ENCODE assay signal across 12 mouse cellular contexts in genomic region chr7:110163024-110163423, GRCm38 (mm10). TPM values are rescaled to one million over a fixed set of nuclear protein-coding genes. Genes with fewer than 3 reads are reported as not detected.
DNase-seq lines count a peak whose midpoint lies in the region; ATAC-seq and TF ChIP-seq lines count a peak whose summit lies in the region.
"Had no signal": no experiment of that assay in that cellular context is flagged by ENCODE, and none has a peak within 500 bp of the region (broad histone marks: within the 10 kb centered on the region; RNA-seq: fewer than 3 reads in every experiment).

No protein-coding gene starts in this region.

- WGBS in heart, embryonic 13.5 days = 91% methylated on average over 6 of the region's 6 CpGs
- WGBS in liver, embryonic 11.5 days = 89% methylated on average over 6 of the region's 6 CpGs
- WGBS in liver, embryonic 14.5 days (ENCODE audit: insufficient replicate concordance) = 79% methylated on average over 6 of the region's 6 CpGs

- no peak overlapping the region for H3K9ac ChIP-seq in heart, embryonic 13.5 days
- H3K9ac ChIP-seq in liver, embryonic 11.5 days (ENCODE audit: low read depth, low read length) = no peak overlapping the region
- H3K9ac ChIP-seq in liver, embryonic 14.5 days (replicated peaks) = no peak overlapping the region
- H3K9ac ChIP-seq: lung, embryonic 15.5 days had no signal

- POLR2A ChIA-PET in Patski (lab: Charles Lee) = interaction anchor here (0.6 to 1.5 kb wide), 2 partner anchors 102 to 109 kb away, joined by 3 read pairs; partner anchors contain the start of gene Zfp143

- H3K4me3 ChIP-seq in heart, embryonic 13.5 days = no peak overlapping the region
- H3K4me3 ChIP-seq in liver, embryonic 11.5 days (ENCODE audit: low read depth, low read length) = no peak overlapping the region
- no peak overlapping the region for H3K4me3 ChIP-seq in liver, embryonic 14.5 days (ENCODE audit: insufficient read depth in 1 of 2, low read depth in 2 of 2, low read length in 2 of 2)
- H3K4me3 ChIP-seq: lung, embryonic 15.5 days had no signal

- peak; percentile 42 for TF ChIP-seq CTCF in Patski (IDR thresholded peaks at IDR 0.05)
- TF ChIP-seq CTCF in liver, embryonic 14.5 days (IDR thresholded peaks at IDR 0.05; ENCODE audit: low read depth) = 0 out of 2 replicates have a peak, but pooled peaks have one; percentile 26

- no peak for ATAC-seq in heart, embryonic 13.5 days (ENCODE audit: extremely low read depth, insufficient number of reproducible peaks, low FRiP score, low TSS enrichment)
- ATAC-seq in liver, embryonic 11.5 days (replicated peaks; ENCODE audit: low FRiP score) = no peak
- ATAC-seq in Patski = no peak
- ATAC-seq in liver, embryonic 14.5 days (ENCODE audit: insufficient read depth) = no peak
- ATAC-seq: forebrain, embryonic 16.5 days had no signal

- DNase-seq in heart, adult 9 months (ENCODE audit: low spot score in 2 of 2) = no peak
- DNase-seq in liver = peak; percentile 18
- DNase-seq in liver, embryonic 11.5 days (ENCODE audit: low spot score) = no peak
- no peak for DNase-seq in Patski (ENCODE audit: low read depth, low spot score)
- no peak for DNase-seq in liver, embryonic 14.5 days (ENCODE audit: low read depth in 3 of 3, low spot score in 3 of 3)
- no peak for DNase-seq in spleen, postnatal 4 days (ENCODE audit: low spot score in 2 of 2)
- no peak for DNase-seq in ovary, postnatal 10 days (ENCODE audit: low spot score)
- DNase-seq: embryo, embryonic 11 days; right cerebral cortex, postnatal 25 days had no signal

- in situ Hi-C loops in Patski (cut with MboI; ENCODE audit: low pct_unique_long_range_greater_than_20kb) = loop anchor here (5.0 to 10.0 kb wide), 2 partner anchors 71 to 272 kb away; no protein-coding TSS in a partner anchor

- H3K4me2 ChIP-seq in heart, embryonic 13.5 days = no peak overlapping the region
- H3K4me2 ChIP-seq in liver, embryonic 11.5 days = no peak overlapping the region
- no peak overlapping the region for H3K4me2 ChIP-seq in liver, embryonic 14.5 days (ENCODE audit: low read depth)

- H3K9me3 ChIP-seq in heart, embryonic 13.5 days = no peaks in the 10 kb centered on the region
- H3K9me3 ChIP-seq in liver, embryonic 11.5 days (ENCODE audit: control insufficient read depth, low read length) = no peaks in the 10 kb centered on the region
- no peaks in the 10 kb centered on the region for H3K9me3 ChIP-seq in liver, embryonic 14.5 days (ENCODE audit: control insufficient read depth, low read length)
- H3K9me3 ChIP-seq: lung, embryonic 15.5 days had no signal

- TF ChIP-seq EP300 in liver, embryonic 14.5 days (IDR thresholded peaks at IDR 0.05; ENCODE audit: low read depth) = no peak

- H3K36me3 ChIP-seq in heart, embryonic 13.5 days = no peaks in the 10 kb centered on the region
- no peaks in the 10 kb centered on the region for H3K36me3 ChIP-seq in liver, embryonic 11.5 days (ENCODE audit: control insufficient read depth, insufficient read depth, low read length)
- H3K36me3 ChIP-seq in liver, embryonic 14.5 days (replicated peaks; ENCODE audit: control insufficient read depth, insufficient read depth, low read depth) = no peaks in the 10 kb centered on the region
- H3K36me3 ChIP-seq: lung, embryonic 15.5 days had no signal

- H3K27ac ChIP-seq in heart, embryonic 13.5 days (replicated peaks) = peak overlapping the region; percentile 48
- no peak overlapping the region for H3K27ac ChIP-seq in liver, embryonic 11.5 days (ENCODE audit: low read depth, low read length)
- no peak overlapping the region for H3K27ac ChIP-seq in liver, embryonic 14.5 days

- CTCF ChIA-PET in Patski (lab: Charles Lee) = interaction anchor here (1.0 to 2.7 kb wide), 7 partner anchors 18 to 117 kb away, joined by 3 to 22 read pairs (median 4); no protein-coding TSS in a partner anchor

- H3K27me3 ChIP-seq in heart, embryonic 13.5 days (replicated peaks) = no peaks in the 10 kb centered on the region
- H3K27me3 ChIP-seq in liver, embryonic 11.5 days (replicated peaks; ENCODE audit: control insufficient read depth, insufficient read depth, low read length) = no peaks in the 10 kb centered on the region
- no peaks in the 10 kb centered on the region for H3K27me3 ChIP-seq in Patski
- no peaks in the 10 kb centered on the region for H3K27me3 ChIP-seq in liver, embryonic 14.5 days (ENCODE audit: control insufficient read depth, insufficient read depth, low read length)
- H3K27me3 ChIP-seq: lung, embryonic 15.5 days had no signal

- peaks cover 13% of the 10 kb centered on the region for H3K4me1 ChIP-seq in heart, embryonic 13.5 days
- H3K4me1 ChIP-seq in liver, embryonic 11.5 days (replicated peaks; ENCODE audit: control insufficient read depth, insufficient read depth, low read length) = no peaks in the 10 kb centered on the region; the same call in 1 of the 2 replicates
- H3K4me1 ChIP-seq in liver, embryonic 14.5 days (replicated peaks; ENCODE audit: control insufficient read depth in 2 of 2, insufficient read depth in 2 of 2, low read length in 1 of 2) = peaks cover 2 to 7% of the 10 kb centered on the region in 2 experiments; a peak in 3 of 4 replicates

RNA-seq across cellular contexts. Expression of gene Wee1, which starts 41.2 kb away (rescaled TPM):
- 21.8 and 23.7 TPM in 2 replicates for polyA plus RNA-seq in heart, embryonic 13.5 days (2015; fragmentation: Nextera tagmentation; extraction: Ambion mirVana)
- 26.5 and 28.0 TPM in 2 replicates for polyA plus RNA-seq in liver, embryonic 11.5 days (2014; fragmentation: Nextera tagmentation; extraction: Ambion mirVana)
- 28.5 TPM for polyA plus RNA-seq in Patski (2021)
- polyA plus RNA-seq in liver, embryonic 14.5 days (2012; rRNA removed) = 7.1 and 8.8 TPM in 2 replicates
- 8.1 and 9.4 TPM in 2 replicates for polyA plus RNA-seq in liver, embryonic 14.5 days (2014; fragmentation: Nextera tagmentation; extraction: Ambion mirVana)

RNA-seq across cellular contexts. Expression of gene Swap70, which starts 58.5 kb away (rescaled TPM):
- polyA plus RNA-seq in heart, embryonic 13.5 days (2015; fragmentation: Nextera tagmentation; extraction: Ambion mirVana) = 18.6 and 20.7 TPM in 2 replicates
- 19.6 and 25.3 TPM in 2 replicates for polyA plus RNA-seq in liver, embryonic 11.5 days (2014; fragmentation: Nextera tagmentation; extraction: Ambion mirVana)
- 34.0 TPM for polyA plus RNA-seq in Patski (2021)
- 3.3 and 5.5 TPM in 2 replicates for polyA plus RNA-seq in liver, embryonic 14.5 days (2012; rRNA removed)
- 7.6 and 7.9 TPM in 2 replicates for polyA plus RNA-seq in liver, embryonic 14.5 days (2014; fragmentation: Nextera tagmentation; extraction: Ambion mirVana)
